Mouse (Mus musculus): ENCODE data around the gene Ggps1. TPM values are rescaled to one million over a fixed set of nuclear protein-coding genes. Genes with fewer than 3 reads are reported as not detected.

Gene Ggps1
- total RNA-seq, 2 experiments from 2014 or later, result 16.4 to 18.7 TPM

Other genes starting within 250 kb of the Ggps1 start
- gene B3galnt2, start 109.0 kb downstream of the Ggps1 start, total RNA-seq (2014; fragmentation: Nextera tagmentation), result 26.5 and 33.9 TPM in 2 replicates
- 23.9 and 25.4 TPM in 2 replicates for gene B3galnt2, start 109.0 kb downstream of the Ggps1 start, total RNA-seq (2017)
- gene Tbce, start 23.9 kb downstream of the Ggps1 start, total RNA-seq (2014; fragmentation: Nextera tagmentation), result 68.9 and 70.4 TPM in 2 replicates
- gene Tbce, start 23.9 kb downstream of the Ggps1 start, total RNA-seq (2017), result 34.0 and 44.5 TPM in 2 replicates
- gene Arid4b, start 256 bp downstream of the Ggps1 start, total RNA-seq (2014; fragmentation: Nextera tagmentation), result 23.9 and 26.0 TPM in 2 replicates
- gene Arid4b, start 256 bp downstream of the Ggps1 start, total RNA-seq (2017), result 25.4 and 31.8 TPM in 2 replicates

All from granulocyte monocyte progenitor cell, adult 5-6 weeks (primary cell).